Mouse (Mus musculus) C2C12 (cell line): Measurements from ENCODE around the gene Tfr2. TPM values are rescaled to one million over a fixed set of nuclear protein-coding genes. Genes with fewer than 3 reads are reported as not detected.

Source experiments
- H3K27me3 ChIP-seq: one replicate; pipeline ENCODE4 v1.6.1; 2011; ENCODE audit not compliant: control insufficient read depth, insufficient read depth, insufficient read length
- H3K36me3 ChIP-seq: one replicate; pipeline ENCODE4 v1.6.1; 2011; ENCODE audit not compliant: control insufficient read depth, insufficient read depth
- H3K4me3 ChIP-seq: one replicate; pipeline ENCODE4 v1.5.1; 2011; ENCODE audit warnings: mild to moderate bottlenecking, control low read depth; ENCODE audit not compliant: poor library complexity, insufficient read depth, severe bottlenecking
- H3K79me2 ChIP-seq: one replicate; pipeline ENCODE4 v1.6.1; 2011; ENCODE audit not compliant: control insufficient read depth, insufficient read depth
- H3K79me3 ChIP-seq: one replicate; pipeline ENCODE4 v1.6.1; 2011; ENCODE audit warnings: low read depth, control low read depth
- H3ac ChIP-seq: one replicate; pipeline ENCODE3; 2011; ENCODE audit warnings: low read depth; ENCODE audit not compliant: control insufficient read depth, insufficient read length
- CEBPB ChIP-seq: IDR thresholded peaks from one replicate; pipeline ENCODE4 v1.6.1; 2011; ENCODE audit warnings: low read depth, mild to moderate bottlenecking, control low read depth, moderate library complexity
- CTCF ChIP-seq: IDR thresholded peaks from one replicate; pipeline ENCODE4 v1.5.1; 2011; ENCODE audit not compliant: control insufficient read depth, insufficient read depth, insufficient read length
- FOSL1 ChIP-seq: IDR thresholded peaks from one replicate; pipeline ENCODE4 v1.8.0; 2011; ENCODE audit warnings: mild to moderate bottlenecking, low read length; ENCODE audit not compliant: poor library complexity, insufficient read depth, severe bottlenecking
- MAX ChIP-seq: IDR thresholded peaks from one replicate; pipeline ENCODE4 v1.6.1; 2011; ENCODE audit warnings: mild to moderate bottlenecking, control low read depth
- MYOD1 ChIP-seq: IDR thresholded peaks from one replicate; pipeline ENCODE4 v1.6.1; 2011; ENCODE audit warnings: low read depth; ENCODE audit not compliant: control insufficient read depth, insufficient read length
- MYOG ChIP-seq: IDR thresholded peaks from one replicate; pipeline ENCODE4 v1.6.1; 2011; ENCODE audit not compliant: control insufficient read depth, insufficient read length; ENCODE audit errors: extremely low read depth
- USF1 ChIP-seq: IDR thresholded peaks from one replicate; pipeline ENCODE4 v1.6.1; 2011; ENCODE audit warnings: low read depth, mild to moderate bottlenecking, control low read depth, moderate library complexity
- polyA plus RNA-seq: library from polyadenylated mRNA; unstranded; fragments of >200 nt; fragmentation: generic; extraction: Trizol; gene quantifications from one replicate; pipeline ENCODE4 v1.2.1, GENCODE M21; 2012; ENCODE audit warnings: missing spikeins

Gene Tfr2
- polyA plus RNA-seq, 1 experiment, result 0.14 TPM

DNA sequence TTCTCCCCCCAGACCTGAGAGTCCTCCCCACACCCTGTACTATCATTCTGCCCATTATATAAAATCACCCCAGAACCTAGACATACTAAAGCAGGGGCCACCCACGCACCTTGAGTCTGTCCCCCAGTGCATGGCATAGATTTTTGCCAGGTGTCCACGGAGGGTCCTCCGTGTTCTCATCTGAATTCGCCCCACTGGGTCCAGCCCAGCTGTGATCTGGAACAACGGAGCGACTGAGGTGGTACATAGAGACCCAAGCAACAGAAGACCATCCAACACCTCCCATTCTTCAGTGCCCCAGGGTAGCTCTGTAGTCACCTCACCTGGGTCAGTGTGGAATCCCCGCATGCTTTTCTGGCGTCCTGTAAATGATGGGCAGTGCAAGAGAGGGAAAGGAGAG lies 39.6 kb upstream of the Tfr2 start:
- peaks cover 40% of the 10 kb centered on the region for H3K36me3 ChIP-seq
- peaks cover 24% of the 10 kb centered on the region for H3K79me3 ChIP-seq
- no peaks in the 10 kb centered on the region for H3K27me3 ChIP-seq
- no peak for TF ChIP-seq MYOD1
- TF ChIP-seq MYOG, result no peak
- no peak for TF ChIP-seq CEBPB
- TF ChIP-seq CTCF, result no peak
- no peak for TF ChIP-seq USF1
- TF ChIP-seq FOSL1, result no peak
- TF ChIP-seq MAX, result no peak
- peak overlapping the region; percentile 74 for H3K4me3 ChIP-seq
- H3ac ChIP-seq, result no peak overlapping the region
- H3K79me2 ChIP-seq, result peaks cover 48% of the 10 kb centered on the region

DNA sequence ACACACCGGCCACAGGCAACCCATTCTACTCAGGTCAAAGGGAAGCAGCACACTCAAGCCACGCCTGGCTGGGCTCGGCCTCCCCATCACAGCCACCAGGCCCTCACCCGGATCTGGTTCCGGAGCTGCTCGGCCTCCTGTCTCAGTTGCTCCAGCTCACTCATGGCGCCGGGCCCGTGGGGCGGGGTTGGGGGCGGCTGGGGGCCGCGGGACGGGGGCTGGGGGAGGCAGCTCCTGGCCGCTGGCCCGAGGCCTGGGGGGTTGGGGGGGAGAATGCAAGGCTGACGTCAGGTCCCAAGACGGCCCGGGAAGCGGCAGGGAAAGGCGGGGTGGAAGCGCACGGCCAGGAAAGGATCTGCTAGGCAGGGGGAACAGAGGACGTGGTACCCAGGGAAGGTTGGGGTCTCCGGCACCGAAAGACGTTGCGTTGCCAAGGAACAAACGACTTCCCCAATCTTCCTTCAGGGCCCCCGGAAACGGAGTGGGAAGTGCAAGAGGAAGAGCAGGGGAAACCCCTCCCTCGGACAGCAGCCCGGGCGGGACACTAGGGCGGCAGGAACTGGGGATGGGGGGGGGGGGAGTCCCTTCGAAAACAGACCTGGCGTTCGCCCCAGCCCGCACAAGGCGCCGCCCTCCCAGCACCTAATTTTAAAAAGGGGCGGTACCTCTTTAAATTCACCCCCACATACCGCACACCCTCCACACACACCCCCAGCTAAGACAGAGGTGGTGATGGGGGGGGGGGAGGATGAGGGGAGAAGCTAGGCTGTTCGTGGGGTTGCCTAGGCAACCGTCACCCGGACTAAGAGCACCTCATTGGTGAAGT lies 38.8 kb upstream of the Tfr2 start:
- Histone ChIP-seq H3K79me2 (peaks cover 48% of the 10 kb centered on the region), H3K79me3 (peaks cover 24% of the 10 kb centered on the region), H3K36me3 (peaks cover 33% of the 10 kb centered on the region), H3K27me3 (no peaks in the 10 kb centered on the region), H3ac (peak overlapping the region; percentile 74), H3K4me3 (peak overlapping the region; percentile 74)
- TF ChIP-seq CTCF (no peak), MYOD1 (no peak), MYOG (no peak)

DNA sequence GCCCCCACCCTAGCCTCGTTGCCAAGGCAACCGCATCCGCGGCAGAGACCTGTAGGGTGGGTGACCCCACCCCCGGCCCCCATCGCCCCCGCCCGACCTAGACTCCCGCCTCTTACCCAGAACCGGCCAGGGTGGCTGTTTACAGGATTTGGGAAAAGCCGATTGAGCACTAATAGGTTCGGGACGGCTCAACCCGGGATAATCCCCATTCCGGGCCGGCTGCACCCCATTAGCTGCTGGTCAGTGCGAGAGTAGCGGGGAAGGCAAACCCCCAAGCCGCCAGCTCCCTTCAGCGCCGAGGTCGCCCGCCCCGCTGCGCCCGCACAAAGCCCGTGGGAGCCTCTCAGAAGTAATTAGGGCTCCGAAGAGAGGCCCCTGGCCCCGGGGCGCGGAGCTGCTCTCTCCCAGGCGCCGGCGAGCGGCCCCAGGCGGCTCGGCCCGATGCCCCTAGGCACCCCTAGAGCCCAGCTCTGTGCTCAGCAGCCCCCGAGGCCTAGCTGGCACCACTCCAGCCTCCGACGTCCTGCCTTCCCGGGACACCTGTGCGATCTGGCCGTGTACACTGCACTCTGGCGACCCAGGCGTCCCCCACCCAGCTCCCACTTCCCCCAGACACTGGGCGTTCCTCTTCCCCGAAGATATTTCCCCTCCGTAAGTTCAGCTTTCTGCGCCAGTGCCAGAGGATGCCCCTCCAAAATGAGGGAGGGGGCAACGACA lies 38.1 kb upstream of the Tfr2 start:
- no peak for TF ChIP-seq CTCF
- TF ChIP-seq MYOD1, result no peak
- TF ChIP-seq FOSL1, result no peak
- no peak for TF ChIP-seq MYOG
- no peak for TF ChIP-seq MAX
- no peak for TF ChIP-seq USF1
- no peak for TF ChIP-seq CEBPB
- peaks cover 24% of the 10 kb centered on the region for H3K79me3 ChIP-seq
- peak overlapping the region; percentile 74 for H3K4me3 ChIP-seq
- peaks cover 27% of the 10 kb centered on the region for H3K36me3 ChIP-seq
- H3ac ChIP-seq, result peak overlapping the region; percentile 78
- peaks cover 48% of the 10 kb centered on the region for H3K79me2 ChIP-seq
- no peaks in the 10 kb centered on the region for H3K27me3 ChIP-seq

DNA sequence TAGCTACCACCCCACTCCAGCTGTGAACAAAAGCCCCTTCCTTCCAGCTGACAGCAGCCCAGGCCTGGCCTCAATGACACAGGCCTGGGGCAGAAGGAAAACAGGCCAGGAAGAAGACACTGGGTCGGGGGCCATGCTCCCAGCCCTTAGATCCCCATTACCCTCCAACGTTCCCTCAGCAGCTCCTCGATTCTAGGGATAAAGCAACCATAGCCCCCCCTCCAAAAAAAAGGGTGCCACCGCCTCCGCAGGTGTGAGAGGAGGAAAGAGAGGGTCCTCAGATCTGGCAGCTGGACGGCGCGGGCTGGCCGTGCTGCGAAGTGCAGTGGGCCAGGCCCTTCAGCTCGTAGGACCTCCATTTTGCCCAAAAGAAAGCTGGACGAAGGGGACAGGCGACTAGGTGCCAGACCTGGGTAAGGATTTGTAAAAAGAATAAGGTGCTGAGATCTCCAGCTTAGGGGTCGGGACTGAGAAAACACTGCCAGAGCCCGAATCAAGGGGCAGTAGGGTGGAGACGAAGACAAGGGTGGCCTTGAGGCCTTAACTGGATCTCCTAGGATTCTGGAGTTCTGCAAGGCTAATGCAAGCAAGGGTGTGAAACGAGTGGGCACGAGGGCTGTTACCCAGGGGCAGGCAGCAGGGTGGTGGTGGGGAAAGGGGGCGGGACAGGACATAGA lies 37.4 kb upstream of the Tfr2 start:
- Histone ChIP-seq H3K4me3 (peak overlapping the region; percentile 74), H3K27me3 (no peaks in the 10 kb centered on the region), H3K79me2 (peaks cover 48% of the 10 kb centered on the region), H3ac (peak overlapping the region; percentile 78), H3K36me3 (peaks cover 26% of the 10 kb centered on the region), H3K79me3 (peaks cover 24% of the 10 kb centered on the region)
- no peak for TF ChIP-seq CTCF
- TF ChIP-seq MAX, result no peak
- no peak for TF ChIP-seq USF1
- no peak for TF ChIP-seq MYOG
- TF ChIP-seq CEBPB, result no peak

DNA sequence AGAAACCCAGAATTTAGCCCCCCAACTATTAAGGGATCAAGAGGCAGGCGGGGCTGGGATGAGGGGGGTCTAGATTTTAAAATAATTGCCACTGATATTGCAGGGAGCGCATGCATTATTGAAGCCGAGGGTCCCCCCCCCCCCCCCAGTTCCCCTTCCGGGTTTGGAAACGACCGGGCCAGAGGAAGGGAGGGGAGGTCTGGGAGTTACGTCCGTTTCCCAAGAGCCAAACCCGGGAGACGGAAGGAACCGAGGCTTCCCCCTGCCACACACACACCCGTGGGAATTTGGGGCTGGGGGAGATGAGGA lies 36.9 kb upstream of the Tfr2 start:
- peaks cover 23% of the 10 kb centered on the region for H3K36me3 ChIP-seq
- H3K79me2 ChIP-seq, result peaks cover 48% of the 10 kb centered on the region
- H3ac ChIP-seq, result peak overlapping the region; percentile 78
- peak overlapping the region; percentile 74 for H3K4me3 ChIP-seq
- TF ChIP-seq MYOD1 (no peak), CTCF (no peak)
- no peaks in the 10 kb centered on the region for H3K27me3 ChIP-seq
- peaks cover 24% of the 10 kb centered on the region for H3K79me3 ChIP-seq
